Comparison of ENCODE assay signal across 16 mouse cellular contexts in the genomic region with DNA sequence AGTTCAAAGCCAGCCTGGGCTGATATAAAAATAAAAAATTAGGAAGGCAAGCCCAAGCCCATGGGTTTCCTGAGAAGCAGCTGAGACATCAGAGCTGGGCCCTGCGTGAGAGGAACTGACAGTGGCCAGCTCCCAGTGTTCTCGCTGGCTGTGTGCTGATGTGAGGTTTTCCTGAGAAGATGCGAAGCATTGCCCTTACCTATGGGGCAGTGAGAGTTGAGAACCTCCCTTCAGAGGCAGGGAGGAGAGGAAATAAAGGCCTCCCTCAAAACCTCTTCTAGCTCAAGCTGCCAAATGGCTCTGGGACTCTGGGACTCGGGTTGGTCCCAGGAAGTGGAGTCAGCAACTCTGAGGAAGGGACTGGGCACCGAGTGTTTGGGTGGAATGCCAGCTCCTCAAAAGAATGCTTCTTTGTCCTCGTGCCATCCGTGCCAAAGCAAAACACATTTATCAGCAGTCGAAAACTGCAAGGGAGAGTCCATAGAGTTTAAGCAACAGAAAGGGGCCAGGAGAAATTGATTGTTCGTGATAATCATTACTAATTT. TPM values are rescaled to one million over a fixed set of nuclear protein-coding genes. Genes with fewer than 3 reads are reported as not detected.
A peak's percentile ranks its signal among the peaks of the same experiment; 100 is the strongest.
DNase-seq lines count a peak whose midpoint lies in the region; ATAC-seq and TF ChIP-seq lines count a peak whose summit lies in the region.
"Had no signal": no experiment of that assay in that cellular context is flagged by ENCODE, and none has a peak within 500 bp of the region (broad histone marks: within the 10 kb centered on the region; RNA-seq: fewer than 3 reads in every experiment).

No protein-coding gene starts in this region.

- no peak for TF ChIP-seq CTCF in kidney, adult 2 months (conservative IDR thresholded peaks at IDR 0.05; ENCODE audit: insufficient read depth, insufficient read length, low read depth, low read length)
- TF ChIP-seq CTCF in midbrain, postnatal 0 days (IDR thresholded peaks at IDR 0.05): no peak
- no peak for TF ChIP-seq CTCF in hindbrain, postnatal 0 days (IDR thresholded peaks at IDR 0.05; ENCODE audit: low read depth)

- no peak overlapping the region for H3K4me2 ChIP-seq in kidney, embryonic 14.5 days (replicated peaks; ENCODE audit: low read depth, low read length)
- no peak overlapping the region for H3K4me2 ChIP-seq in midbrain, postnatal 0 days (ENCODE audit: low read depth, low read length, poor library complexity, severe bottlenecking)
- H3K4me2 ChIP-seq in midbrain, embryonic 15.5 days: no peak overlapping the region
- no peak overlapping the region for H3K4me2 ChIP-seq in hindbrain, postnatal 0 days (ENCODE audit: low read depth, low read length)
- H3K4me2 ChIP-seq: heart, embryonic 12.5 days; liver, embryonic 13.5 days had no signal

- no peak overlapping the region for H3K4me3 ChIP-seq in kidney, adult 2 months (ENCODE audit: insufficient read depth, low read depth, low read length)
- H3K4me3 ChIP-seq in kidney, embryonic 14.5 days (ENCODE audit: low read length): no peak overlapping the region
- no peak overlapping the region for H3K4me3 ChIP-seq in midbrain, postnatal 0 days (ENCODE audit: low read depth, low read length)
- H3K4me3 ChIP-seq in midbrain, embryonic 15.5 days: no peak overlapping the region
- H3K4me3 ChIP-seq in hindbrain, postnatal 0 days (ENCODE audit: low read length): no peak overlapping the region
- H3K4me3 ChIP-seq: heart, embryonic 12.5 days; limb, embryonic 10.5 days; liver, embryonic 13.5 days had no signal

- no peak overlapping the region for H3K27ac ChIP-seq in kidney, adult 2 months (ENCODE audit: insufficient read depth, low read depth, low read length)
- H3K27ac ChIP-seq in kidney, embryonic 14.5 days (ENCODE audit: low read depth, low read length): no peak overlapping the region
- H3K27ac ChIP-seq in midbrain, postnatal 0 days (ENCODE audit: low read depth, low read length): no peak overlapping the region
- no peak overlapping the region for H3K27ac ChIP-seq in midbrain, embryonic 15.5 days
- peak overlapping the region; percentile 17; the same call in 1 of the 2 replicates for H3K27ac ChIP-seq in hindbrain, postnatal 0 days
- H3K27ac ChIP-seq: limb, embryonic 10.5 days; liver, embryonic 13.5 days; stomach, postnatal 0 days had no signal

- no peak for ATAC-seq in kidney, embryonic 14.5 days (ENCODE audit: low FRiP score, low TSS enrichment)
- no peak for ATAC-seq in midbrain, postnatal 0 days (ENCODE audit: low FRiP score)
- no peak for ATAC-seq in midbrain, embryonic 15.5 days (replicated peaks)
- peak; percentile 65; the same call in 1 of the 2 replicates for ATAC-seq in hindbrain, postnatal 0 days

- H3K9ac ChIP-seq in kidney, embryonic 14.5 days (ENCODE audit: low read depth, low read length): no peak overlapping the region
- no peak overlapping the region for H3K9ac ChIP-seq in midbrain, postnatal 0 days (replicated peaks; ENCODE audit: low read length, poor library complexity, severe bottlenecking)
- H3K9ac ChIP-seq in midbrain, embryonic 15.5 days: no peak overlapping the region
- H3K9ac ChIP-seq in hindbrain, postnatal 0 days (replicated peaks; ENCODE audit: low read length): no peak overlapping the region
- H3K9ac ChIP-seq: heart, embryonic 12.5 days; liver, embryonic 13.5 days had no signal

- 66% methylated on average over 9 of the region's 9 CpGs for WGBS in kidney, adult 2 months
- 76% methylated on average over 9 of the region's 9 CpGs for WGBS in kidney, embryonic 14.5 days
- 63% methylated on average over 9 of the region's 9 CpGs for WGBS in midbrain, postnatal 0 days
- 68% methylated on average over 9 of the region's 9 CpGs for WGBS in midbrain, embryonic 15.5 days
- WGBS in hindbrain, postnatal 0 days: 41% methylated on average over 9 of the region's 9 CpGs

- no peaks in the 10 kb centered on the region for H3K9me3 ChIP-seq in kidney, embryonic 14.5 days (ENCODE audit: control insufficient read depth, low read length)
- H3K9me3 ChIP-seq in midbrain, postnatal 0 days (ENCODE audit: low read length): no peaks in the 10 kb centered on the region
- H3K9me3 ChIP-seq in midbrain, embryonic 15.5 days: no peaks in the 10 kb centered on the region
- H3K9me3 ChIP-seq in hindbrain, postnatal 0 days (ENCODE audit: low read length): no peaks in the 10 kb centered on the region
- H3K9me3 ChIP-seq: heart, embryonic 12.5 days; limb, embryonic 10.5 days; liver, embryonic 13.5 days had no signal

- peak; percentile 36 for DNase-seq in adrenal gland, postnatal 14 days
- no peak for DNase-seq in adrenal gland, postnatal 36 days
- DNase-seq in kidney, adult 2 months: peak; percentile 18
- peak; percentile 69 for DNase-seq in midbrain, postnatal 0 days (ENCODE audit: low spot score)
- DNase-seq in hindbrain, postnatal 0 days (ENCODE audit: low spot score): peak; percentile 65
- no peak for DNase-seq in yolk sac, embryonic 10.5 days (ENCODE audit: low spot score)
- DNase-seq: heart, postnatal 4 days; kidney, adult 18-20 months; liver, embryonic 13.5 days had no signal

- no peaks in the 10 kb centered on the region for H3K36me3 ChIP-seq in kidney, adult 2 months (ENCODE audit: control insufficient read depth, insufficient read depth, low read length)
- no peaks in the 10 kb centered on the region for H3K36me3 ChIP-seq in kidney, embryonic 14.5 days (ENCODE audit: control insufficient read depth, insufficient read depth, low read length)
- no peaks in the 10 kb centered on the region for H3K36me3 ChIP-seq in midbrain, postnatal 0 days (ENCODE audit: insufficient read depth, low read length)
- H3K36me3 ChIP-seq in midbrain, embryonic 15.5 days (replicated peaks): no peaks in the 10 kb centered on the region
- H3K36me3 ChIP-seq in hindbrain, postnatal 0 days (ENCODE audit: insufficient read depth, low read length): no peaks in the 10 kb centered on the region
- H3K36me3 ChIP-seq: heart, embryonic 12.5 days; limb, embryonic 10.5 days; liver, embryonic 13.5 days had no signal

- no peaks in the 10 kb centered on the region for H3K27me3 ChIP-seq in kidney, adult 2 months (replicated peaks; ENCODE audit: control insufficient read depth, insufficient read depth, low read length)
- H3K27me3 ChIP-seq in kidney, embryonic 14.5 days (ENCODE audit: control insufficient read depth, insufficient read depth, low read length): no peaks in the 10 kb centered on the region
- H3K27me3 ChIP-seq in midbrain, postnatal 0 days (ENCODE audit: insufficient read depth, low read length): no peaks in the 10 kb centered on the region
- H3K27me3 ChIP-seq in midbrain, embryonic 15.5 days (replicated peaks): no peaks in the 10 kb centered on the region
- no peaks in the 10 kb centered on the region for H3K27me3 ChIP-seq in hindbrain, postnatal 0 days (ENCODE audit: insufficient read depth, low read length)
- H3K27me3 ChIP-seq: heart, embryonic 12.5 days; liver, embryonic 13.5 days had no signal

- no peak for TF ChIP-seq POLR2A in kidney, adult 2 months (IDR thresholded peaks at IDR 0.05; ENCODE audit: low read depth, low read length)

- H3K4me1 ChIP-seq in kidney, adult 2 months (ENCODE audit: control insufficient read depth, insufficient read depth, low read length): no peaks in the 10 kb centered on the region
- H3K4me1 ChIP-seq in kidney, embryonic 14.5 days (ENCODE audit: control insufficient read depth, insufficient read depth, low read length): no peaks in the 10 kb centered on the region
- no peaks in the 10 kb centered on the region for H3K4me1 ChIP-seq in midbrain, postnatal 0 days (ENCODE audit: insufficient read depth, low read length)
- H3K4me1 ChIP-seq in midbrain, embryonic 15.5 days: peaks cover 10% of the 10 kb centered on the region
- H3K4me1 ChIP-seq in hindbrain, postnatal 0 days (ENCODE audit: insufficient read depth, low read length): peaks cover 5% of the 10 kb centered on the region
- H3K4me1 ChIP-seq: liver, embryonic 13.5 days had no signal

RNA-seq across cellular contexts. Expression of a gene that starts 0.6 kb away (rescaled TPM):
- 1.5 TPM in 2 replicates for total RNA-seq in adrenal gland, postnatal 14 days (2021)
- total RNA-seq in adrenal gland, postnatal 36 days (2021): 1 to 10 TPM in 1 of 2 experiments, under 1 TPM in 1; 0.79 to 1.1 TPM
- not detected in 2 replicates for polyA plus RNA-seq in kidney, adult 2 months (2012; rRNA removed)
- polyA plus RNA-seq in kidney, embryonic 14.5 days (2014; fragmentation: Nextera tagmentation; extraction: Ambion mirVana): 0.45 and 0.60 TPM in 2 replicates
- total RNA-seq in midbrain, postnatal 0 days (2014; rRNA removed): 0.57 and 0.77 TPM in 2 replicates
- polyA plus RNA-seq in midbrain, postnatal 0 days (2015; fragmentation: Nextera tagmentation; extraction: Ambion mirVana): 0.41 and 0.80 TPM in 2 replicates
- 0.18 and 0.40 TPM in 2 replicates for polyA plus RNA-seq in midbrain, embryonic 15.5 days (2015; fragmentation: Nextera tagmentation; extraction: Ambion mirVana)
- 0.54 and 1.0 TPM in 2 replicates for total RNA-seq in hindbrain, postnatal 0 days (2014; rRNA removed)
- polyA plus RNA-seq in hindbrain, postnatal 0 days (2015; fragmentation: Nextera tagmentation; extraction: Ambion mirVana): 1.6 TPM in 2 replicates
- total RNA-seq: heart, postnatal 4 days; megakaryocyte progenitor cell, adult 5-6 weeks had no signal
- polyA plus RNA-seq: large intestine, adult 2 months; limb, embryonic 10.5 days; liver, embryonic 13.5 days; stomach, postnatal 0 days had no signal

RNA-seq across cellular contexts. Expression of a gene that starts 32.8 kb away (rescaled TPM):
- total RNA-seq in adrenal gland, postnatal 14 days (2021): 128 and 156 TPM in 2 replicates
- total RNA-seq in adrenal gland, postnatal 36 days (2021): 100 to 1,000 TPM; 121 to 164 TPM
- polyA plus RNA-seq in kidney, adult 2 months (2012; rRNA removed): 182 and 201 TPM in 2 replicates
- 48.5 and 61.1 TPM in 2 replicates for polyA plus RNA-seq in kidney, embryonic 14.5 days (2014; fragmentation: Nextera tagmentation; extraction: Ambion mirVana)
- total RNA-seq in midbrain, postnatal 0 days (2014; rRNA removed): 70.5 and 74.9 TPM in 2 replicates
- 56.9 and 57.8 TPM in 2 replicates for polyA plus RNA-seq in midbrain, postnatal 0 days (2015; fragmentation: Nextera tagmentation; extraction: Ambion mirVana)
- 74.0 and 75.0 TPM in 2 replicates for polyA plus RNA-seq in midbrain, embryonic 15.5 days (2015; fragmentation: Nextera tagmentation; extraction: Ambion mirVana)
- total RNA-seq in hindbrain, postnatal 0 days (2014; rRNA removed): 59.3 and 65.3 TPM in 2 replicates
- 59.0 and 64.3 TPM in 2 replicates for polyA plus RNA-seq in hindbrain, postnatal 0 days (2015; fragmentation: Nextera tagmentation; extraction: Ambion mirVana)

RNA-seq across cellular contexts. Expression of a gene that starts 45.2 kb away (rescaled TPM):
- total RNA-seq in adrenal gland, postnatal 14 days (2021): 58.2 and 64.4 TPM in 2 replicates
- total RNA-seq in adrenal gland, postnatal 36 days (2021): 10 to 100 TPM; 75.6 to 91.0 TPM
- 14.0 and 19.3 TPM in 2 replicates for polyA plus RNA-seq in kidney, adult 2 months (2012; rRNA removed)
- polyA plus RNA-seq in kidney, embryonic 14.5 days (2014; fragmentation: Nextera tagmentation; extraction: Ambion mirVana): 20.3 and 41.6 TPM in 2 replicates
- 102 and 148 TPM in 2 replicates for total RNA-seq in midbrain, postnatal 0 days (2014; rRNA removed)
- polyA plus RNA-seq in midbrain, postnatal 0 days (2015; fragmentation: Nextera tagmentation; extraction: Ambion mirVana): 57.6 and 58.7 TPM in 2 replicates
- 58.0 and 61.0 TPM in 2 replicates for polyA plus RNA-seq in midbrain, embryonic 15.5 days (2015; fragmentation: Nextera tagmentation; extraction: Ambion mirVana)
- total RNA-seq in hindbrain, postnatal 0 days (2014; rRNA removed): 68.8 and 73.0 TPM in 2 replicates
- polyA plus RNA-seq in hindbrain, postnatal 0 days (2015; fragmentation: Nextera tagmentation; extraction: Ambion mirVana): 57.4 and 58.1 TPM in 2 replicates

Comparison
In these comparisons a context has a peak if more than half of its experiments do, and no peak if none do; other contexts are left out.
1. DNase-seq: peak in adrenal gland, postnatal 14 days (single experiment), kidney, adult 2 months (single experiment), midbrain, postnatal 0 days (single experiment) and hindbrain, postnatal 0 days (single experiment); none in adrenal gland, postnatal 36 days (0 of 2) and yolk sac, embryonic 10.5 days (single experiment).